Mouse (Mus musculus): Measurements from ENCODE around the gene Dqx1. TPM values are rescaled to one million over a fixed set of nuclear protein-coding genes. Genes with fewer than 3 reads are reported as not detected.

The Dqx1 gene
- polyA plus RNA-seq, 1 experiment: 0.15 TPM

- Histone ChIP-seq H3K36me3 (ENCODE audit: control insufficient read depth, insufficient read depth) (peaks cover 13% of the 10 kb centered on the region), H3K4me3 (ENCODE audit: insufficient read depth, poor library complexity, severe bottlenecking) (peak within 1 kb of the TSS; percentile 80), H3K27me3 (ENCODE audit: control insufficient read depth, insufficient read depth, insufficient read length) (peaks cover 2% of the 10 kb centered on the region), H3K79me2 (ENCODE audit: control insufficient read depth, insufficient read depth) (peaks cover 14% of the 10 kb centered on the region), H3ac (ENCODE audit: control insufficient read depth, insufficient read length, low read depth) (peak within 1 kb of the TSS; percentile 95), H3K79me3 (ENCODE audit: low read depth) (peaks cover 6% of the 10 kb centered on the region)
- TF ChIP-seq MYOG (IDR thresholded peaks at IDR 0.05; ENCODE audit: control insufficient read depth, extremely low read depth, insufficient read length): no peak
- TF ChIP-seq CEBPB (IDR thresholded peaks at IDR 0.05; ENCODE audit: low read depth): no peak
- TF ChIP-seq CTCF (IDR thresholded peaks at IDR 0.05; ENCODE audit: control insufficient read depth, insufficient read depth, insufficient read length): no peak
- TF ChIP-seq FOSL1 (IDR thresholded peaks at IDR 0.05; ENCODE audit: insufficient read depth, low read length, poor library complexity, severe bottlenecking): no peak
- TF ChIP-seq MAX (IDR thresholded peaks at IDR 0.05): no peak
- no peak for TF ChIP-seq MYOD1 (IDR thresholded peaks at IDR 0.05; ENCODE audit: control insufficient read depth, insufficient read length, low read depth)
- no peak for TF ChIP-seq USF1 (IDR thresholded peaks at IDR 0.05; ENCODE audit: low read depth)
These were observed 20.1 kb downstream of the Dqx1 start, which contains the start of gene Pcgf1 for GRCm38 (mm10) chr6:83077630-83078323. Gene Pcgf1, plus strand, starts transcription at chr6:83077869.

GRCm38 (mm10) chr6:83078324-83078858, 20.7 kb downstream of the Dqx1 start:
- Histone ChIP-seq H3K4me3 (ENCODE audit: insufficient read depth, poor library complexity, severe bottlenecking) (peak overlapping the region; percentile 80), H3K79me2 (ENCODE audit: control insufficient read depth, insufficient read depth) (peaks cover 14% of the 10 kb centered on the region), H3K79me3 (ENCODE audit: low read depth) (peaks cover 6% of the 10 kb centered on the region), H3ac (ENCODE audit: control insufficient read depth, insufficient read length, low read depth) (peak overlapping the region; percentile 74), H3K36me3 (ENCODE audit: control insufficient read depth, insufficient read depth) (peaks cover 13% of the 10 kb centered on the region), H3K27me3 (ENCODE audit: control insufficient read depth, insufficient read depth, insufficient read length) (no peaks in the 10 kb centered on the region)
- TF ChIP-seq MYOD1 (IDR thresholded peaks at IDR 0.05; ENCODE audit: control insufficient read depth, insufficient read length, low read depth): no peak
- TF ChIP-seq MAX (IDR thresholded peaks at IDR 0.05): peak; percentile 26
- no peak for TF ChIP-seq FOSL1 (IDR thresholded peaks at IDR 0.05; ENCODE audit: insufficient read depth, low read length, poor library complexity, severe bottlenecking)
- no peak for TF ChIP-seq CEBPB (IDR thresholded peaks at IDR 0.05; ENCODE audit: low read depth)
- no peak for TF ChIP-seq USF1 (IDR thresholded peaks at IDR 0.05; ENCODE audit: low read depth)
- TF ChIP-seq MYOG (IDR thresholded peaks at IDR 0.05; ENCODE audit: control insufficient read depth, extremely low read depth, insufficient read length): no peak
- TF ChIP-seq CTCF (IDR thresholded peaks at IDR 0.05; ENCODE audit: control insufficient read depth, insufficient read depth, insufficient read length): peak; percentile 62

GRCm38 (mm10) chr6:83080210-83080609, 22.6 kb downstream of the Dqx1 start:
- no peak overlapping the region for H3K4me3 ChIP-seq (ENCODE audit: insufficient read depth, poor library complexity, severe bottlenecking)
- H3K79me2 ChIP-seq (ENCODE audit: control insufficient read depth, insufficient read depth): peaks cover 14% of the 10 kb centered on the region
- H3K27me3 ChIP-seq (ENCODE audit: control insufficient read depth, insufficient read depth, insufficient read length): no peaks in the 10 kb centered on the region
- H3K79me3 ChIP-seq (ENCODE audit: low read depth): peaks cover 6% of the 10 kb centered on the region
- H3ac ChIP-seq (ENCODE audit: control insufficient read depth, insufficient read length, low read depth): no peak overlapping the region
- H3K36me3 ChIP-seq (ENCODE audit: control insufficient read depth, insufficient read depth): peaks cover 13% of the 10 kb centered on the region
- no peak for TF ChIP-seq CEBPB (IDR thresholded peaks at IDR 0.05; ENCODE audit: low read depth)
- TF ChIP-seq MYOG (IDR thresholded peaks at IDR 0.05; ENCODE audit: control insufficient read depth, extremely low read depth, insufficient read length): no peak
- no peak for TF ChIP-seq MYOD1 (IDR thresholded peaks at IDR 0.05; ENCODE audit: control insufficient read depth, insufficient read length, low read depth)
- no peak for TF ChIP-seq FOSL1 (IDR thresholded peaks at IDR 0.05; ENCODE audit: insufficient read depth, low read length, poor library complexity, severe bottlenecking)
- TF ChIP-seq CTCF (IDR thresholded peaks at IDR 0.05; ENCODE audit: control insufficient read depth, insufficient read depth, insufficient read length): no peak
- no peak for TF ChIP-seq MAX (IDR thresholded peaks at IDR 0.05)
- TF ChIP-seq USF1 (IDR thresholded peaks at IDR 0.05; ENCODE audit: low read depth): no peak

GRCm38 (mm10) chr6:83083497-83083896, 25.9 kb downstream of the Dqx1 start:
- Histone ChIP-seq H3K4me3 (ENCODE audit: insufficient read depth, poor library complexity, severe bottlenecking) (no peak overlapping the region), H3K36me3 (ENCODE audit: control insufficient read depth, insufficient read depth) (peaks cover 13% of the 10 kb centered on the region), H3ac (ENCODE audit: control insufficient read depth, insufficient read length, low read depth) (no peak overlapping the region), H3K79me2 (ENCODE audit: control insufficient read depth, insufficient read depth) (peaks cover 14% of the 10 kb centered on the region), H3K27me3 (ENCODE audit: control insufficient read depth, insufficient read depth, insufficient read length) (peaks cover 30% of the 10 kb centered on the region), H3K79me3 (ENCODE audit: low read depth) (peaks cover 6% of the 10 kb centered on the region)
- TF ChIP-seq MAX (IDR thresholded peaks at IDR 0.05) (no peak), MYOD1 (IDR thresholded peaks at IDR 0.05; ENCODE audit: control insufficient read depth, insufficient read length, low read depth) (no peak), CTCF (IDR thresholded peaks at IDR 0.05; ENCODE audit: control insufficient read depth, insufficient read depth, insufficient read length) (no peak), CEBPB (IDR thresholded peaks at IDR 0.05; ENCODE audit: low read depth) (no peak), FOSL1 (IDR thresholded peaks at IDR 0.05; ENCODE audit: insufficient read depth, low read length, poor library complexity, severe bottlenecking) (no peak), USF1 (IDR thresholded peaks at IDR 0.05; ENCODE audit: low read depth) (no peak), MYOG (IDR thresholded peaks at IDR 0.05; ENCODE audit: control insufficient read depth, extremely low read depth, insufficient read length) (no peak)

GRCm38 (mm10) chr6:83084477-83084876, 26.8 kb downstream of the Dqx1 start:
- Histone ChIP-seq H3K36me3 (ENCODE audit: control insufficient read depth, insufficient read depth) (peaks cover 10% of the 10 kb centered on the region), H3ac (ENCODE audit: control insufficient read depth, insufficient read length, low read depth) (no peak overlapping the region), H3K79me2 (ENCODE audit: control insufficient read depth, insufficient read depth) (peaks cover 5% of the 10 kb centered on the region), H3K4me3 (ENCODE audit: insufficient read depth, poor library complexity, severe bottlenecking) (no peak overlapping the region), H3K79me3 (ENCODE audit: low read depth) (no peaks in the 10 kb centered on the region), H3K27me3 (ENCODE audit: control insufficient read depth, insufficient read depth, insufficient read length) (peaks cover 36% of the 10 kb centered on the region)
- TF ChIP-seq MYOG (IDR thresholded peaks at IDR 0.05; ENCODE audit: control insufficient read depth, extremely low read depth, insufficient read length): no peak

Data from C2C12 (cell line).